Mouse (Mus musculus): Measurements from ENCODE around the gene Uap1l1. TPM values are rescaled to one million over a fixed set of nuclear protein-coding genes. Genes with fewer than 3 reads are reported as not detected.

Uap1l1 gene
- total RNA-seq, 1 experiment from 2014 or later, result 8.2 TPM

GRCm38 (mm10) chr2:25333569-25333968 is 31.9 kb downstream of the Uap1l1 start:
- no peak for ATAC-seq (replicated peaks in 1 of 2; ENCODE audit: insufficient read depth in 1 of 2, low FRiP score in 2 of 2, low TSS enrichment in 1 of 2, low read depth in 1 of 2, poor library complexity in 2 of 2, severe bottlenecking in 2 of 2)

DNA sequence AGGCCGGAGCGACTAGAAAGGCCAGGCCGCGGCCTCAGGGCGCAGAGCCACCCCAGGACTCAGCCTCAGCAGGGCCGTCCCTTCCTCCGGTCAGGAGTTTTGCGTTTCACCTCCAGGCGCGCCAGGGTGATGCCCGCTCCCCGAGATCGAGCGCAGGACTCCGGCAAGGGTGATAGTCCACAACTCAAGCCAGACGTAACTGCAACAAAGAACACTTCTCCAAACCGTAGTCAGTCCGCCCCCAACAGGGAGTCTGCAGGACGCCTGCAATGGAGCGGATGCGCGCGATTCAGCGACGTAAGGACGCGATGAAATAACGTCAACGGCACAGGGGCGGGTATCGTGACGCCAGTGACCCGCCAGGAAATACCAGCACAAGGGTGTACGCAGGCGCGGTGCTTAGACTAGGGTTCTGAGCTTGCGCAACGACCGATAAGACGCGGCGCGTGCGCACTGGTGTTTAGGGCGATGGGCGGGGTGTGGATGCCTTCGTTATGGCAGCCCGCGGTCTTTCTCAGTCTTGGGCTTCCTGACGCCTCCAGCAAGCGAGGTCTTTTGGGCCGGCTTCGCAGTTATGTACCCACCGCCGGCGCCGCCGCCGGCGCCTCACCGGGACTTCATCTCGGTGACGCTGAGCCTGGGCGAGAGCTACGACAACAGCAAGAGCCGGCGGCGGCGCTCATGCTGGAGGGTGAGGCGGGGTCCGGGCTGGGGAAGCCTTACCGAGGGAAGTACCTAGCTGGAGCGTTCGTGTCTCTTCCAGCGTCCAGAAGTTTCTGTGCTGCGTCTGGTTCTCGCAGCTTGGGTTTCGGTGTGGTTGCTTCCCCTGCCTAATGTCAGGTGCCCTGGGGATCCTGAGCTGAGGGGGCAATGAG is 33.0 kb downstream of the Uap1l1 start, which contains the start of gene Man1b1:
Gene Man1b1 (plus strand): TSS at position 53 of the 875 bp plus-strand sequence.
- peak; percentile 97 to 99 for ATAC-seq (replicated peaks in 1 of 2; ENCODE audit: insufficient read depth in 1 of 2, low FRiP score in 2 of 2, low TSS enrichment in 1 of 2, low read depth in 1 of 2, poor library complexity in 2 of 2, severe bottlenecking in 2 of 2)

DNA sequence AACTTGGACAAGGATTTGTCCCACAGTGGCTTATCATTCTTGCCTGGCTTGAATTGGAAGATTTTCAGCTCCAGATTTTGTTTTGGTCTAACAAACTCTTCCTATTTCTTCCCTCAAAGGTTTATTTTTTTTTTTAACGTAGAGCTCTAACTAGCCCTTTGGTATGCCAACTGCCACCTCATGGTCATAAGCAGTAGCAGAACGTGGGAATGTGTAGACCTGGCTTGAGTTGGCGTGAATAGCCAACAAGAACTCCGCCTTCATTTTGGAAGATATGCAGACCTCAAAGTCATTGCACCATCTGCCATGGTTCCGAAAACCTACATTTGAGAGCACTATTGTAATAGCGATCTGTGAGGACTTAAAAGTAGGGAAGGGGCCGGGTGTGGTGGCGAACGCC is 34.0 kb downstream of the Uap1l1 start:
- no peak for ATAC-seq (replicated peaks in 1 of 2; ENCODE audit: insufficient read depth in 1 of 2, low FRiP score in 2 of 2, low TSS enrichment in 1 of 2, low read depth in 1 of 2, poor library complexity in 2 of 2, severe bottlenecking in 2 of 2)

DNA sequence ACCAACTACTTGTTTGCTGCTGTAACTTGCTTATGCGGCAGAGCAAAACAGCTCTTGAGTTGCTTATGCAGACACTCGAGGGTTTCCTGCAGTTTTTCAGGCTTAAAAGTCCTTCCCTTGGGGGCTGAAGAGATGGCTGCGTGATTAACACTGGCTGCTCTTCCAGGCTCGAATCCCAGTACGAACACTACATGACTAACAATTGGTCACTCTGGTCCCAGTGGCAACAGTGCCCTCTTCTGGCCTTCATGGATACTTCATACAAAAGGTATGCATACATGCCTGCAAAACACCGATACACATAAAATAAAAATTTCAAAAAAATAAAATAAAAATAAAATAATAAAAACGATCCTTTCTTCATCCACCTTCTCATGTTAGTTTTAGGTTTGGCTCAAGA is 37.0 kb downstream of the Uap1l1 start:
- ATAC-seq (replicated peaks in 1 of 2; ENCODE audit: insufficient read depth in 1 of 2, low FRiP score in 2 of 2, low TSS enrichment in 1 of 2, low read depth in 1 of 2, poor library complexity in 2 of 2, severe bottlenecking in 2 of 2), result no peak

GRCm38 (mm10) chr2:25326036-25326435 is 39.4 kb downstream of the Uap1l1 start:
- no peak for ATAC-seq (replicated peaks in 1 of 2; ENCODE audit: insufficient read depth in 1 of 2, low FRiP score in 2 of 2, low TSS enrichment in 1 of 2, low read depth in 1 of 2, poor library complexity in 2 of 2, severe bottlenecking in 2 of 2)

DNA sequence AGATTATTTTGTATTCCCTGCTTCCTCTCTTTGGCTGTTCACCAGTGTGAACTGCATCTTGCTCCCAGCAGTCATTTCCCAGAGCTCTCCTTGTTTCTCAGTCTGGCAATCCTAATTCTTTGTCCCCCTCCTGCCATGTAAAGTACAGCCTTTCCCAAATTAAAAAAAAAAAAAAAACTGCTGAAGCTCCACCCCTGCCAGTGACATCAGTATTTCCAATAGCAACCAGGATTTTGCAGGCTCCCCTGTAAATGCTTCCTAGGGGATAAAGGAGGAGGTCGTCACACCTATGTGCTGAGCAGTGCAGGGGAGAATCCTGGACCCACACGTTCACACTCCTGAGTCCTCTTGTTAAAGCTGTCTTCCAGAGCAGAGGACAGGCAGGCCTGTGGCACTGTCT is 45.4 kb downstream of the Uap1l1 start:
- no peak for ATAC-seq (replicated peaks in 1 of 2; ENCODE audit: insufficient read depth in 1 of 2, low FRiP score in 2 of 2, low TSS enrichment in 1 of 2, low read depth in 1 of 2, poor library complexity in 2 of 2, severe bottlenecking in 2 of 2)

DNA sequence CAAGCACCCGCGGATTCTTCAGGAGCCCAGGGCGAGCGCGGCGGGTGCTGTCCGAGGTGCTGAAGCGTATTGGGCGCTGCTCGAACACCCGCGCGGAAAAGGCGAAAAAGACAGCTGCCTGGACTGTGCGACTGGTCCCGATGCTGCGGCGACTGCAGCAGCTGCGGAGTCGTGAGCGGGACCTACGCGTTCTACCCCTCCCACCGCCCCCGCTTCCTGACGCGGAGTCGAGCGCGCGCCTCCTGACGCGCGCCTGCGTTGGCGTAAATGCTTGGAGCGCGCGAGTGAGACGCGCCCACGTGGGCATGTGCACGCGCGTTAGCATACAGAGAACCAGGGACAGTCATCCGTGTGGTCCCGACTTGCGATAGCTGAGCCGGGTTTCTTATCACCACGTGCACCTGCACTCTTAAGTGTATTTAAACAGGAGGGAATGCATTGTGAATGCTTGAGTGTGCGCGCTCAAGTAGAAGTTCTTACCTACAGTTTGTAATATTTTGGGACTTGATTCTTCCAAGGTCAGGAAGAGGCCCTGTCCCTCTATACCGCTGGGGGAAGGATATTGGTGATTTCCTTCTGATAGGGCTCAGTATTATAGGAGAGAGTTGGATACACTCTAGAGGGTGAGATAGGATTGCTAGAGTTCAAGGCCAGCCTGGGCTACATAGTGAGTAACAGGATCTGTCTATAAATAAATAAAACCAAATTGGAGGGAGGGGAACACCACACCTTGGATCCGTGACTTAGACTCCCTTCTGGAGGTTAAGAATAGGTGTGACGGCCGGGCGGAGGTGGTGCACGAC is 46.3 kb downstream of the Uap1l1 start, which contains the start of gene Grin1:
Gene Grin1 (minus strand): TSS at position 217 of the 803 bp plus-strand sequence.
- peak in 1 of 2 experiments; percentile 77; a peak in 3 of 4 replicates for ATAC-seq (replicated peaks in 1 of 2; ENCODE audit: insufficient read depth in 1 of 2, low FRiP score in 2 of 2, low TSS enrichment in 1 of 2, low read depth in 1 of 2, poor library complexity in 2 of 2, severe bottlenecking in 2 of 2)

- peak in 1 of 2 experiments; percentile 54; a peak in 2 of 4 replicates for ATAC-seq (replicated peaks in 1 of 2; ENCODE audit: insufficient read depth in 1 of 2, low FRiP score in 2 of 2, low TSS enrichment in 1 of 2, low read depth in 1 of 2, poor library complexity in 2 of 2, severe bottlenecking in 2 of 2)
Observed at GRCm38 (mm10) chr2:25318119-25318966, 47.1 kb downstream of the Uap1l1 start.

DNA sequence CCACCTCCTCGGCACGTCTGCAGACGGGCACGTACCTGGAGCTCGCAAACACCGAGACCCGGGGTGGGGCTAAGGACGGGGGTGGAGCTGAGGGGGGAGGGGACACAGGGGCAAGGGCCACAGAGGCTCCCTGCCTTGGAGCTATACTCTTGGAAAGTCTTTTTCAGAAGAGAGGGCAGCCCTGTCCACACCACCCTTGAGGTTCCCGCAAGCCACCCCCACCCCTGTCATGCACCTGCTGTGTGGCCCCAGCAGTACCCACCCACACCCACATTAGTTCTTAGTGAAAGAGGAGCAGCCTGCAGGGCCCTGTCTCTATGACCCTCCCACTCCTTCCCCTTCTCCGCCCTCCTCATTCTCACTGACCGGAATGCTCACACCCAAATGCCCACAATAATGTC is 54.0 kb downstream of the Uap1l1 start:
- ATAC-seq (replicated peaks in 1 of 2; ENCODE audit: insufficient read depth in 1 of 2, low FRiP score in 2 of 2, low TSS enrichment in 1 of 2, low read depth in 1 of 2, poor library complexity in 2 of 2, severe bottlenecking in 2 of 2), result no peak

DNA sequence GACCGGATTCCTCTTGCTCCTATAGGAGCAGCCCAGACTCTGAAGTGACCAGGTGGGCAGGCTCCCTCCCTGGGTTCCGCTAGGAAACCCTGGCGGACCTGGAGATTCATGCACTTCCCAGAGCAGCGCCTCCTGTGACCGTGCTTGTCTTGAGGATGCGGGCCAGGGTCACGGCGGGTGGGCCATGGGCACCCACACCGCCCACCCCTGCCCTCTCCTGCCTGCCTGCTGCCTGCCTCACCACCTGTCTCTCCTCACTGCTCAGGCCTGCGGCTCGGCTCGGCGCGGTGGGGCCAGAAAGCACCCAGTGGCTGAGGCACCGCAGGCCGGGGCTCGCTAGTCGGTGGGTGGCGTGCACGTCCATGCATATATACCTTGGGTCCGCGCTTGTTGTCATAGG is 54.5 kb downstream of the Uap1l1 start:
- ATAC-seq (replicated peaks in 1 of 2; ENCODE audit: insufficient read depth in 1 of 2, low FRiP score in 2 of 2, low TSS enrichment in 1 of 2, low read depth in 1 of 2, poor library complexity in 2 of 2, severe bottlenecking in 2 of 2), result peak in 1 of 2 experiments; percentile 25; a peak in 1 of 4 replicates

- no peak for ATAC-seq (replicated peaks in 1 of 2; ENCODE audit: insufficient read depth in 1 of 2, low FRiP score in 2 of 2, low TSS enrichment in 1 of 2, low read depth in 1 of 2, poor library complexity in 2 of 2, severe bottlenecking in 2 of 2)
Observed at GRCm38 (mm10) chr2:25310180-25310579, 55.3 kb downstream of the Uap1l1 start.

Other genes with a start within 250 kb of the Uap1l1 start
- 2.6 and 4.4 TPM in 2 replicates for gene Nrarp, start 184.9 kb downstream of the Uap1l1 start, total RNA-seq (2017)
- gene Tor4a, start 168.8 kb downstream of the Uap1l1 start, total RNA-seq (2017), result 30.0 and 33.3 TPM in 2 replicates
- gene Nelfb, start 154.2 kb downstream of the Uap1l1 start, total RNA-seq (2017), result 40.1 and 53.5 TPM in 2 replicates
- not detected in 2 replicates for gene Stpg3, start 151.0 kb downstream of the Uap1l1 start, total RNA-seq (2017)
- gene Fam166a, start 146.9 kb downstream of the Uap1l1 start, total RNA-seq (2017), result not detected in 2 replicates
- gene Tubb4b, start 141.0 kb downstream of the Uap1l1 start, total RNA-seq (2017), result 426 and 473 TPM in 2 replicates
- gene Slc34a3, start 131.3 kb downstream of the Uap1l1 start, total RNA-seq (2017), result 0.81 TPM in 1 of 2 replicates, not detected in the other
- not detected in 2 replicates for gene Rnf224, start 128.9 kb downstream of the Uap1l1 start, total RNA-seq (2017)
- gene Rnf208, start 123.4 kb downstream of the Uap1l1 start, total RNA-seq (2017), result 0.50 TPM in 1 of 2 replicates, not detected in the other
- gene Cysrt1, start 123.2 kb downstream of the Uap1l1 start, total RNA-seq (2017), result not detected in 2 replicates
- gene AL732309.1, start 118.8 kb downstream of the Uap1l1 start, total RNA-seq (2017), result 1.4 and 5.1 TPM in 2 replicates
- gene Tmem203, start 110.2 kb downstream of the Uap1l1 start, total RNA-seq (2017), result 9.9 and 10.8 TPM in 2 replicates
- gene Tprn, start 103.1 kb downstream of the Uap1l1 start, total RNA-seq (2017), result 8.2 and 10.6 TPM in 2 replicates
- gene Ssna1, start 93.2 kb downstream of the Uap1l1 start, total RNA-seq (2017), result 46.4 and 82.9 TPM in 2 replicates
- 39.0 and 46.9 TPM in 2 replicates for gene Anapc2, start 93.2 kb downstream of the Uap1l1 start, total RNA-seq (2017)
- gene Tmem210, start 77.5 kb downstream of the Uap1l1 start, total RNA-seq (2017), result not detected in 2 replicates
- gene Lrrc26, start 75.8 kb downstream of the Uap1l1 start, total RNA-seq (2017), result not detected in 2 replicates
- gene Grin1, start 46.5 kb downstream of the Uap1l1 start, total RNA-seq (2017), result not detected in 2 replicates
- gene Man1b1, start 33.3 kb downstream of the Uap1l1 start, total RNA-seq (2017), result 60.9 and 70.9 TPM in 2 replicates
- gene Dpp7, start 9.3 kb downstream of the Uap1l1 start, total RNA-seq (2017), result 11.9 and 31.6 TPM in 2 replicates
- gene Sapcd2, start 6.6 kb upstream of the Uap1l1 start, total RNA-seq (2017), result 3.3 and 12.1 TPM in 2 replicates
- not detected in 2 replicates for gene Entpd2, start 30.2 kb upstream of the Uap1l1 start, total RNA-seq (2017)
- 0.74 and 2.3 TPM in 2 replicates for gene Npdc1, start 33.7 kb upstream of the Uap1l1 start, total RNA-seq (2017)
- 23.6 and 28.5 TPM in 2 replicates for gene Fut7, start 57.6 kb upstream of the Uap1l1 start, total RNA-seq (2017)
- gene Abca2, start 63.0 kb upstream of the Uap1l1 start, total RNA-seq (2017), result 52.7 and 57.5 TPM in 2 replicates
- not detected in 2 replicates for gene Clic3, start 91.2 kb upstream of the Uap1l1 start, total RNA-seq (2017)
- 27.5 and 28.0 TPM in 2 replicates for gene Paxx, start 95.4 kb upstream of the Uap1l1 start, total RNA-seq (2017)
- gene Ptgds, start 104.4 kb upstream of the Uap1l1 start, total RNA-seq (2017), result 3.4 and 3.5 TPM in 2 replicates
- gene Lcn12, start 128.2 kb upstream of the Uap1l1 start, total RNA-seq (2017), result not detected in 2 replicates
- gene Fbxw5, start 135.1 kb upstream of the Uap1l1 start, total RNA-seq (2017), result 20.6 and 25.1 TPM in 2 replicates
- 0.35 and 2.0 TPM in 2 replicates for gene C8g, start 136.0 kb upstream of the Uap1l1 start, total RNA-seq (2017)
- 18.0 and 20.2 TPM in 2 replicates for gene Traf2, start 181.3 kb upstream of the Uap1l1 start, total RNA-seq (2017)
- 68.7 and 71.1 TPM in 2 replicates for gene Edf1, start 192.2 kb upstream of the Uap1l1 start, total RNA-seq (2017)
- gene Mamdc4, start 209.2 kb upstream of the Uap1l1 start, total RNA-seq (2017), result 1.1 and 4.8 TPM in 2 replicates
- 27.8 and 63.7 TPM in 2 replicates for gene Phpt1, start 209.5 kb upstream of the Uap1l1 start, total RNA-seq (2017)
- gene Ajm1, start 216.1 kb upstream of the Uap1l1 start, total RNA-seq (2017), result 0.40 TPM in 1 of 2 replicates, not detected in the other
- 56.5 and 67.0 TPM in 2 replicates for gene Rabl6, start 242.8 kb upstream of the Uap1l1 start, total RNA-seq (2017)

Data from hematopoietic stem cell, adult 5-6 weeks (primary cell).